Mouse (Mus musculus) right cerebral cortex, postnatal 4 days (tissue): ENCODE results near the gene Mkrn3.

Experiments
- DNase-seq: peaks from one replicate; pipeline ENCODE4 v3.0.0-alpha.2; 2022

Mkrn3 gene

DNA sequence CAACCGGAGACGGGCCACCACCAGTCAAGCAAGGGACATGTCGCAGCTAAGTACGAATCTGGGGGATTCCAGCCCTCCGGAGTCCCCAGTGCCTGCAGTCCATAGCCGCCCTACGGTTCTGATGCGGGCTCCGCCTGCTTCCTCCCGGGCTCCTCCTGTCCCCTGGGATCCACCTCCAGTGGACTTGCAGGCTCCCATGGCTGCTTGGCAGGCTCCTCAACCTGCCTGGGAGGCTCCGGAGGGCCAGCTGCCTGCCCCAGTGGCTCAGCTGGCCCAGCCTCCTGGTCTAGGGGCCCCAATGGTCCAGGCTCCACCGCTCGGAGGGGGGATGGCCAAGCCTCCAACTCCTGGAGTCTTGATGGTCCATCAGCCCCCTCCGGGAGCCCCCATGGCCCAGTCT lies 42.6 kb downstream of the Mkrn3 start:
- no peak for DNase-seq

DNA sequence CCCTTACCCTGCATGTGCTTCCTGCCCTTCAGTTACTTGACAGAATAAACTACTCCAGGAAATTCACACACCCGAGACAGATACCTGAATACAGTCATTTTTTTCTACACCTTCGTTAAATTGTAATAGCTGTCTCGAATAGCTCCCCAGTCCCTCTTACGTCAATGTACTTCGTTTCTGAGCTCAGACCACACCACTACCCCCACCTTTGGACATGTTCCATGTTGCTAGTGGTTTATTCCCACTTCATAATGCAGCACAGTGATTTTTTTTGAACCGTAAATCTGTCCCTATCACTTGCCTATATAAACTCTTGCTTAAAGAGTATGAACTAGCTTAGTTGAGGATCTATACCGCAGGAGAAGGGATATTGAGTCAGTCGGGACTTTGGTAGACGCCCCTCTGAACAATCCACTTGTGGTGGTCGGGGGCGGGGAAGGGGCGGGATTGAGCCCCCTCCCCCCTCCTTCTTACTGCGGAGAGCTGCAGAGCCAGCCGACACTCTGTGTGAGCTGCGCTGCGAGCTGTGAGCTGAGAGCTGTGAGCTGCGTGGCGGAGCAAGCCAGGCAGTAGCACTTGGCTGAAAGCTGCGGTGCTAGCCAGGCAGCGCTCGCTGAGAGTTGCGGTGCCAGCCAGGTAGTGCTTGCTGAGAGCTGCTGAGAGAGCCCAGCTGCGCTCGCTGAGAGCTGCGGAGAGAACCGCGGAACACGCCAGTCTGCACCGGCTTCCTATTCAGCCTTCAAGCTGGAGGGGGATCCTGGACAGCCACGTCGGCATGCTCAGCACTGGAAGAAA lies 43.2 kb downstream of the Mkrn3 start, which contains the start of gene Magel2:
TSS of gene Magel2 (plus strand) at position 501 of the 795 bp plus-strand sequence.
- peak; percentile 66 for DNase-seq

DNA sequence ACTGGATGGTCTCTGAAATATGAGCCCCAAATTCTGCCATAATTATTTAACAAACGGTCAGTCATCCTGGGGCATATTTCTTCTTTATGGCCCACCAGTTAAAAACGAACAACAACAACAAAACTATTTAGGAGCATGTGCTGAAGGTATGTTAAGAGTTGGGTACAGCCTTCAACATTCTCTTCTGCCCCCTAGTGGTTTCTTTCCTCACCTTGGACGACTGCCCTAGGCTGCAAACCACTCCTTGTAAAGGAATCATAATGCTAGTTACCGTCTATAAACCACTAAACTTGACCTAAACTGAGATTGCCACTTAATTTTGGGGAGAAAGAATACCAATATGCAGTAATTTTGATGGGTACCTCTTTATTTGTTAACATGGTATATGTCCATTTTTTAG lies 44.3 kb downstream of the Mkrn3 start:
- DNase-seq = peak; percentile 13
